ENCODE assay signal across 17 mouse cellular contexts in the genomic region with DNA sequence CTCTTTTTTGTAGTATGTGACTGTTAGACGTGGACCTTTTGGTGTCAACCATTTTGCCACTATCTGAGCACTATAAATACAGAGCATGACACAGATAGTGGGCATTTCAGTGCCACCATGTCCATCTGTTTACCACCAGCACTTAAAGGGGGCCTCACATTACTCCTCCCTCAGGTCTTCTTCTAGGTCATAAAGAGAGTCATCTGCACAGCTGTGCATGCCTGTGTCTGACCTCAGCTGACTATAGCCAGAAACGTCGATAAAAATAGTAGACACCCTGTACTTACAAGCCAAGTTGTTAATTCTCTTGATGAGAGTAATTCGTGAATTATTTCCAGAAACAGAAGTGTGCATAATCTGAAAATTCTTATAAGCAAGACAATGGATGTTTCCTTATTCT. TPM values are rescaled to one million over a fixed set of nuclear protein-coding genes. Genes with fewer than 3 reads are reported as not detected.
A peak's percentile ranks its signal among the peaks of the same experiment; 100 is the strongest.
DNase-seq lines count a peak whose midpoint lies in the region; TF ChIP-seq lines count a peak whose summit lies in the region.
"Had no signal": no experiment of that assay in that cellular context is flagged by ENCODE, and none has a peak within 500 bp of the region (broad histone marks: within the 10 kb centered on the region; RNA-seq: fewer than 3 reads in every experiment).

No protein-coding gene starts in this region.

- TF ChIP-seq POLR2A in myocyte (IDR thresholded peaks at IDR 0.05; ENCODE audit: insufficient read length, low read depth): no peak

- no peak overlapping the region for H3K4me3 ChIP-seq in myocyte

- no peaks in the 10 kb centered on the region for H3K36me3 ChIP-seq in myocyte (ENCODE audit: control insufficient read depth, insufficient read depth)
- H3K36me3 ChIP-seq: G1E had no signal

- no peak for DNase-seq in lung, postnatal 14 days
- DNase-seq: adrenal gland, adult 2 months; adrenal gland, adult 8-10 months; adrenal gland, postnatal 10 days; adrenal gland, postnatal 14 days; adrenal gland, postnatal 25 days; adrenal gland, postnatal 36 days; B cell, adult 2 months; cerebellum, adult 11 months; cerebellum, adult 11-12 months; cerebellum, adult 18-20 months; cerebellum, adult 2 months had no signal

- no peak overlapping the region for H3K4me2 ChIP-seq in myocyte (ENCODE audit: low read depth)

- no peaks in the 10 kb centered on the region for H3K79me2 ChIP-seq in myocyte (ENCODE audit: control insufficient read depth, insufficient read depth)

- H3ac ChIP-seq in myocyte (ENCODE audit: control insufficient read depth, insufficient read length): no peak overlapping the region

- H3K27me3 ChIP-seq in myocyte (ENCODE audit: control insufficient read depth, insufficient read depth, insufficient read length): no peaks in the 10 kb centered on the region
- H3K27me3 ChIP-seq: CH12.LX, Patski had no signal

TF ChIP-seq in myocyte, 11 proteins besides CTCF, POLR2A, EP300 and RAD21:
- TF ChIP-seq TCF12 (IDR thresholded peaks at IDR 0.05; ENCODE audit: insufficient read depth, poor library complexity, severe bottlenecking) (peak; percentile 8), MYOD1 (IDR thresholded peaks at IDR 0.05; ENCODE audit: control insufficient read depth in 1 of 3, insufficient read length in 2 of 3, low read depth in 2 of 3) (peak in 2 of 3 experiments; percentile 51 to 53), MYOG (IDR thresholded peaks at IDR 0.05; ENCODE audit: control insufficient read depth in 1 of 3, insufficient read depth in 1 of 3, insufficient read length in 2 of 3, low read depth in 2 of 3) (peak in 2 of 3 experiments; percentile 27 to 48), SRF (IDR thresholded peaks at IDR 0.05; ENCODE audit: control insufficient read depth, insufficient read length, low read depth) (no peak), TCF3 (IDR thresholded peaks at IDR 0.05; ENCODE audit: insufficient read length, low read depth) (no peak)

RNA-seq across cellular contexts. Expression of gene Gabrb2, which starts 29.4 kb away (rescaled TPM):
- 0.53 TPM for polyA plus RNA-seq in myocyte (2012; fragmentation: generic; extraction: Trizol)
- polyA plus RNA-seq: adrenal gland, adult 2 months; CD4-positive, CD25-positive, alpha-beta regulatory T cell, adult 4 months; G1E; Patski had no signal
